Mouse (Mus musculus): ENCODE measurements around the gene Pdpr. TPM values are rescaled to one million over a fixed set of nuclear protein-coding genes. Genes with fewer than 3 reads are reported as not detected.

Pdpr gene
- polyA plus RNA-seq (2017; shearing (Covaris generic)): 17.6 TPM

GRCm38 (mm10) chr8:111093865-111094718 lies at the start of gene Pdpr:
Pdpr (plus strand) TSS chr8:111094630.

DNA sequence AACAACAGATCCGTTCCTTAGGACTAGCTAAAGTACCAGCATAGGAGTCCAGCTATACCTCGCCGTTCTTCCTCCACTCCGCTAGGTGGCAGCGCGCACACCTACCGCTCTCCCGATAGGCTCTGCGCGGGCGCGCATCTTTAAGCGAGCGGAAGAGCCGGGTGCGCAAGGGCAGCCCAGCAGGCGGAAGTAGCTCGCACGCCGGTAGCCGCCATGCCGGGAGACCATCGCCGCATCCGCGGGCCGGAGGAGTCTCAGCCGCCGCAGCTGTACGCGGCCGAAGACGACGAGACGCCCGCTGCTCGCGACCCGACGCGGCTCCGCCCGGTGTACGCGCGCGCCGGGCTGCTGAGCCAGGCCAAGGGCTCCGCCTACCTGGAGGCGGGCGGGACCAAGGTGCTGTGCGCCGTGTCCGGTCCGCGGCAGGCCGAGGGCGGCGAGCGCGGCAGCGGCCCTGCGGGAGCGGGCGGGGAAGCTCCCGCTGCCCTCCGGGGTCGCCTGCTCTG lies 38.2 kb upstream of the Pdpr start, which contains the start of gene Exosc6:
TSS of gene Exosc6 (plus strand) at position 182 of the 506 bp plus-strand sequence.

DNA sequence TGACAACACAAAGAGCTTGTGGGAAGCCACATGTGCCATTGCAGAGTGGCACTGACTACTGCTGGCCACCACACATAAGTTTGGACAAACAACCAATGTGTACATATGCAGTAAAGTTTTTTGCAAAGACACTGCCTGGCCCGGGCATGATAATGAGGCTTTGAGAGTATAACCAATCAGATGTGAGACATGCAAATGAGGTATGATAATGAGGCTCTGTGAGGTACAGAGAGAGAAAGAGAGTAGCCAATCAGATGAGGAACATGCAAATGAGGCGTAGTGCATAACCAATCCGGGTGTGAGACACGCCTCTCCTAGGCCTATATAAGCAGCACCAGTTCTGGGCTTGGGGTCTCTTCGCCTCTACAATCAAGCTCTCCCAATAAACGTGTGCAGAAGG lies 2.1 kb upstream of the Pdpr start, which contains the start of gene Clec18a:
TSS of gene Clec18a (minus strand) at position 101 of the 400 bp plus-strand sequence.

Other genes with a start within 250 kb of the Pdpr start
- gene Cog4, start 248.0 kb upstream of the Pdpr start, polyA plus RNA-seq (2017; shearing (Covaris generic)): 88.0 TPM
- gene Sf3b3, start 247.8 kb upstream of the Pdpr start, polyA plus RNA-seq (2017; shearing (Covaris generic)): 236 TPM
- 12.0 TPM for gene Fuk, start 192.1 kb upstream of the Pdpr start, polyA plus RNA-seq (2017; shearing (Covaris generic))
- 7.4 TPM for gene St3gal2, start 174.7 kb upstream of the Pdpr start, polyA plus RNA-seq (2017; shearing (Covaris generic))
- gene Ddx19a, start 96.8 kb upstream of the Pdpr start, polyA plus RNA-seq (2017; shearing (Covaris generic)): 21.0 TPM
- gene Ddx19b, start 62.9 kb upstream of the Pdpr start, polyA plus RNA-seq (2017; shearing (Covaris generic)): 19.4 TPM
- 60.9 TPM for gene Aars, start 61.5 kb upstream of the Pdpr start, polyA plus RNA-seq (2017; shearing (Covaris generic))
- gene Exosc6, start 38.3 kb upstream of the Pdpr start, polyA plus RNA-seq (2017; shearing (Covaris generic)): not detected
- not detected for gene Clec18a, start 2.2 kb upstream of the Pdpr start, polyA plus RNA-seq (2017; shearing (Covaris generic))
- gene Glg1, start 164.6 kb downstream of the Pdpr start, polyA plus RNA-seq (2017; shearing (Covaris generic)): 46.6 TPM
- 61.3 TPM for gene Rfwd3, start 205.6 kb downstream of the Pdpr start, polyA plus RNA-seq (2017; shearing (Covaris generic))
- gene Mlkl, start 243.5 kb downstream of the Pdpr start, polyA plus RNA-seq (2017; shearing (Covaris generic)): 4.9 TPM

Data from inflammation-experienced regulatory T-cells, adult 16 weeks (primary cell).